In the genomic region with DNA sequence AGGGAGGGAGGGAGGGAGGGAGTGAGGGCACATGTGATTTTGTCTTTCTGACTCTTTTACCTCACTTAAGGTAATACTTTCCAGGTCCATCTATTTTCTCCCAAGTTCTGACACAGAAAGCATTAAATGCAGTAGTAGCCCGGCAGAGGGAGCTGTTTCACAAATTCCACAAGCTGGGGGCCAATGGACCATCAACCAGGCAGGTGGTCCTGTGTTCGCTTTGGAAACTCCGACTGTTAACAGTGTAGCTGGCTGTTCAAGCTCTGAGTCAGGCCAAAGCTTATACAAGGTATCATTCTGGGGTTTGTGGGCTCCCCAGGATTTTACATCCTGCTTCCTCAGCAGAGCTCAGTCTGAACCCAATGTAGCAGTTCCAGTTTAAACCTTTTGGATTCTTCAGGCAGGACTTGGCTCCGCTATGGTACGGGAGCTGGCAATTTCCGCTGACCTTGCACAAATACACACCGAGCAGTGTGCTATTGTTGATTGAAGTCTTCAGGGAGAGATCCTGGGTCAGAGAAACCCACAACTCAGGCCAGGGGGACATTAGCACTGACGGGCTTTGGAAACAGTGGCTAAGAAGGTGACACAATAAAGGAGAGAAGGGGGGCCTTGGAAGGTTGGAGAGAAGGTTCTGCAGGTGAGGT, we compare ENCODE assay signal across 7 mouse cellular contexts.
DNase-seq lines count a peak whose midpoint lies in the region; ATAC-seq and TF ChIP-seq lines count a peak whose summit lies in the region.

No protein-coding gene starts in this region.

- no peaks in the 10 kb centered on the region for H3K36me3 ChIP-seq in midbrain, embryonic 11.5 days (ENCODE audit: control insufficient read depth, insufficient read depth, low read length)
- H3K36me3 ChIP-seq in midbrain, embryonic 15.5 days (replicated peaks): no peaks in the 10 kb centered on the region
- H3K36me3 ChIP-seq in forebrain, embryonic 12.5 days (replicated peaks): no peaks in the 10 kb centered on the region
- no peaks in the 10 kb centered on the region for H3K36me3 ChIP-seq in lung, postnatal 0 days (ENCODE audit: insufficient read depth, low read length)

- TF ChIP-seq CTCF in lung, postnatal 0 days (IDR thresholded peaks at IDR 0.05): peak; percentile 78

- H3K27me3 ChIP-seq in midbrain, embryonic 11.5 days (ENCODE audit: control insufficient read depth, insufficient read depth, low read length): no peaks in the 10 kb centered on the region
- 0 out of 2 replicates have a peak, but pooled peaks cover 2% of the 10 kb centered on the region for H3K27me3 ChIP-seq in midbrain, embryonic 15.5 days (replicated peaks)
- H3K27me3 ChIP-seq in forebrain, embryonic 12.5 days: peaks cover 26% of the 10 kb centered on the region; the same call in 1 of the 2 replicates
- no peaks in the 10 kb centered on the region for H3K27me3 ChIP-seq in lung, postnatal 0 days (replicated peaks; ENCODE audit: insufficient read depth, low read length)

- no peak overlapping the region for H3K27ac ChIP-seq in midbrain, embryonic 11.5 days (ENCODE audit: low read depth, low read length)
- no peak overlapping the region for H3K27ac ChIP-seq in midbrain, embryonic 15.5 days
- H3K27ac ChIP-seq in forebrain, embryonic 12.5 days: no peak overlapping the region
- no peak overlapping the region for H3K27ac ChIP-seq in lung, postnatal 0 days (ENCODE audit: low read length)

- 44% methylated on average over 8 of the region's 8 CpGs for WGBS in midbrain, embryonic 11.5 days
- 42% methylated on average over 8 of the region's 8 CpGs for WGBS in midbrain, embryonic 15.5 days
- 42% methylated on average over 8 of the region's 8 CpGs for WGBS in forebrain, embryonic 12.5 days
- WGBS in lung, postnatal 0 days: 45% methylated on average over 8 of the region's 8 CpGs

- peaks cover 7% of the 10 kb centered on the region for H3K4me1 ChIP-seq in midbrain, embryonic 11.5 days (ENCODE audit: control insufficient read depth, insufficient read depth, low read length)
- H3K4me1 ChIP-seq in midbrain, embryonic 15.5 days: peaks cover 11% of the 10 kb centered on the region
- peaks cover 14% of the 10 kb centered on the region for H3K4me1 ChIP-seq in forebrain, embryonic 12.5 days
- peaks cover 3% of the 10 kb centered on the region; the same call in 1 of the 2 replicates for H3K4me1 ChIP-seq in lung, postnatal 0 days (ENCODE audit: insufficient read depth, low read depth, low read length)

- ATAC-seq in midbrain, embryonic 11.5 days (ENCODE audit: low FRiP score): no peak
- no peak for ATAC-seq in midbrain, embryonic 15.5 days (replicated peaks)
- ATAC-seq in forebrain, embryonic 12.5 days (ENCODE audit: low FRiP score): peak; percentile 53; the same call in 1 of the 2 replicates
- ATAC-seq in lung, postnatal 0 days: no peak

- H3K4me3 ChIP-seq in midbrain, embryonic 11.5 days (ENCODE audit: low read depth, low read length): no peak overlapping the region
- no peak overlapping the region for H3K4me3 ChIP-seq in midbrain, embryonic 15.5 days
- H3K4me3 ChIP-seq in forebrain, embryonic 12.5 days (replicated peaks): no peak overlapping the region
- no peak overlapping the region for H3K4me3 ChIP-seq in lung, postnatal 0 days (ENCODE audit: low read depth, low read length)

- DNase-seq in midbrain, embryonic 11.5 days (ENCODE audit: low spot score, missing footprints): peak; percentile 93
- peak; percentile 30 to 57 for DNase-seq in adrenal gland, postnatal 36 days
- peak; percentile 75 for DNase-seq in kidney, postnatal 10 days
- peak; percentile 68 for DNase-seq in lung, postnatal 0 days (ENCODE audit: low spot score)
- DNase-seq in testis, postnatal 10 days (ENCODE audit: low spot score): peak; percentile 78

- TF ChIP-seq EP300 in lung, postnatal 0 days (IDR thresholded peaks at IDR 0.05): no peak

- H3K9me3 ChIP-seq in midbrain, embryonic 11.5 days (ENCODE audit: control insufficient read depth, low read length): no peaks in the 10 kb centered on the region
- no peaks in the 10 kb centered on the region for H3K9me3 ChIP-seq in midbrain, embryonic 15.5 days
- H3K9me3 ChIP-seq in forebrain, embryonic 12.5 days: no peaks in the 10 kb centered on the region
- no peaks in the 10 kb centered on the region for H3K9me3 ChIP-seq in lung, postnatal 0 days (ENCODE audit: low read length)

- H3K4me2 ChIP-seq in midbrain, embryonic 11.5 days: no peak overlapping the region
- no peak overlapping the region for H3K4me2 ChIP-seq in midbrain, embryonic 15.5 days
- H3K4me2 ChIP-seq in forebrain, embryonic 12.5 days: no peak overlapping the region
- no peak overlapping the region for H3K4me2 ChIP-seq in lung, postnatal 0 days (replicated peaks; ENCODE audit: low read depth, low read length)

- H3K9ac ChIP-seq in midbrain, embryonic 11.5 days (ENCODE audit: low read length): no peak overlapping the region
- H3K9ac ChIP-seq in midbrain, embryonic 15.5 days: no peak overlapping the region
- no peak overlapping the region for H3K9ac ChIP-seq in forebrain, embryonic 12.5 days
- no peak overlapping the region for H3K9ac ChIP-seq in lung, postnatal 0 days (replicated peaks; ENCODE audit: low read depth)
